Mouse (Mus musculus) stomach, embryonic 16.5 days (tissue): ENCODE results near the gene Ube2q1. TPM values are rescaled to one million over a fixed set of nuclear protein-coding genes. Genes with fewer than 3 reads are reported as not detected.

ENCODE experiments used
- ATAC-seq: fragments of 200-750 bp; cut with Nextera tagmentation; 2 replicates; pipeline ENCODE4 v1.8.0; 2017; ENCODE audit warnings: moderate number of reproducible peaks, moderate TSS enrichment; ENCODE audit not compliant: insufficient read depth, low FRiP score
- H3K27ac ChIP-seq: fragments of 300-500 bp; sonication (generic); 2 replicates; pipeline ENCODE4 v1.5.1; 2014; ENCODE audit warnings: low read length
- H3K27me3 ChIP-seq: fragments of 300-500 bp; sonication (generic); 2 replicates; pipeline ENCODE4 v1.6.1; 2014; ENCODE audit warnings: low read length, control low read depth, mixed read lengths; ENCODE audit not compliant: control insufficient read depth, insufficient read depth
- H3K36me3 ChIP-seq: fragments of 300-500 bp; sonication (generic); 2 replicates; pipeline ENCODE4 v1.6.1; 2014; ENCODE audit warnings: low read length; ENCODE audit not compliant: control insufficient read depth, insufficient read depth
- H3K4me1 ChIP-seq: fragments of 300-500 bp; sonication (generic); 2 replicates; pipeline ENCODE4 v1.6.1; 2014; ENCODE audit warnings: low read length, control low read depth, mixed read lengths; ENCODE audit not compliant: control insufficient read depth, insufficient read depth
- H3K4me2 ChIP-seq: fragments of 300-500 bp; sonication (generic); 2 replicates; pipeline ENCODE4 v1.6.1; 2014; ENCODE audit warnings: low read depth, low read length, mixed read lengths
- H3K4me3 ChIP-seq: fragments of 300-500 bp; sonication (generic); replicated peaks from 2 replicates; pipeline ENCODE4 v1.5.1; 2014; ENCODE audit warnings: mild to moderate bottlenecking, low read length
- H3K9ac ChIP-seq: fragments of 300-500 bp; sonication (generic); 2 replicates; pipeline ENCODE4 v1.6.1; 2014; ENCODE audit warnings: low read length
- H3K9me3 ChIP-seq: fragments of 300-500 bp; sonication (generic); replicated peaks from 2 replicates; pipeline ENCODE4 v1.6.1; 2016; ENCODE audit warnings: low read length, control low read depth; ENCODE audit not compliant: control insufficient read depth
- WGBS: fragments of 180-500 bp; shearing (Covaris S2); extraction: QIAGEN DNeasy Blood & Tissue Kit; methylation state at CpG from one replicate; pipeline ENCODE4 v1.1.7; 2014; 5-methylcytosine and 5-hydroxymethylcytosine counted together
- polyA plus RNA-seq: library from polyadenylated mRNA; unstranded; fragments of >200 nt; fragmentation: Nextera tagmentation; extraction: Ambion mirVana; gene quantifications from 2 replicates; pipeline ENCODE4 v1.2.1, GENCODE M21; 2015

Ube2q1 gene
- polyA plus RNA-seq = 7.0 and 7.4 TPM in 2 replicates

DNA sequence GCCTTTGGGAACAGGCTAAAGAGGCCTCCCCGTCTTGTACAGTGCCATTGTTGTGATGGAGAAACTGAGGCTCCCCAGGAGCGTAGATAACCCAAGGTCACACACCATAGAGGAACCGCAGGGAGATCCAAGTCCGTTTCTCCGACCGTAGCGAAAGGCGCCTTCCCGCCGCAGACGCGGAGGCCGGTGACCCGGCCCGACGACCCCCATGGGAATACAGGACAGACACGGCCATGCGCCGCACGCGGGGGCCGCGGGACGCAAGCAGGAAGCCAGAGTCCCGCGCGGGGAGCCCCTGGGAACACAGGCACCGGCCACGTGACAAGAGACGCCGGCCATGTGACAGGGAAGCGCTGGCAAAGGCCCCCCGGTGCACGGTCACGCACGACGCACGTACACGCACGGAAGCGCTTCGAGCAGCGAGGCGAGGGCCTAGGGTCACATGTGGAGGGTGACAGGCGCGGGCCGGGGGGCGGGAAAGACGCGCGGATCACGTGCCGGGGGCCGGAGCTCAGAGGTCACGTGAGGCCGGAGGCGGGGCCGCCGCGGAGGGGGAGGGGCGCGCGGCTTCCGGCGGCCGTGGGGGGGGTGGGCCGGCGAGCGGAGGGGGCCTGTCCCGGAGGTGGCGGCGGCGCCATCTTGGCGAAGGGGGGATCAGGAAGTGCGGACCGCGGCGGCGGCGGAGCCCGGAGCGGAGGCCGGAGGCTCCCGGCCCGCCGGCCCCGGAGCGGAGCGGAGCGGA, at the start of gene Ube2q1:
TSS of gene Ube2q1 (plus strand) at position 649 of the 742 bp plus-strand sequence.
- 1% methylated on average over 72 of the region's 90 CpGs for WGBS
- Histone ChIP-seq H3K4me1 (peaks cover 30% of the 10 kb centered on the region), H3K27ac (peak within 1 kb of the TSS; percentile 97), H3K9ac (peak within 1 kb of the TSS; percentile 100), H3K36me3 (peaks cover 5% of the 10 kb centered on the region; the same call in 1 of the 2 replicates), H3K4me3 (peak within 1 kb of the TSS; percentile 92), H3K4me2 (peak within 1 kb of the TSS; percentile 76), H3K9me3 (no peaks in the 10 kb centered on the region), H3K27me3 (no peaks in the 10 kb centered on the region)
- peak; percentile 94 for ATAC-seq

DNA sequence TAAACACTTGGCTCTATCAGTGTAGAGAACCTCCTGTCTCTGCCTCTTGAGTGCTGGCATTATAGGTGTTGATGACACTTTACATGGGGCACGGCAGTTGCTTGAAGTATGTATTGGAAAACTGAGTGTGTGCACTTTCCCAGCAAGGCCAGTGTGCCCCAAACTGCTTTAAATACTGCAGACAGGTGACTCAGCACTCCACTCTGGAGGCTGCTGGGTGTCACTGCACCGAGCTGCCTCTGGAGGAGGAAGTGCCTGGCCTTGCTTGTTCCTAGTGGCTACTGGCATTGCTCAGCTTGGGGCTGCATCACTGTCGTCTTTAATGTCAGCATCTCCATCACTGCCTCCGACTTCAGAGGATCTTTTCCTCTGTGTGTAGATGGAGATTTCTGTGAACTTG, 46.4 kb upstream of the Ube2q1 start:
- Histone ChIP-seq H3K36me3 (no peaks in the 10 kb centered on the region), H3K9ac (no peak overlapping the region), H3K4me3 (no peak overlapping the region), H3K27ac (no peak overlapping the region), H3K4me1 (peaks cover 12% of the 10 kb centered on the region), H3K4me2 (no peak overlapping the region), H3K27me3 (no peaks in the 10 kb centered on the region), H3K9me3 (no peaks in the 10 kb centered on the region)
- WGBS = 19% methylated on average over 4 of the region's 4 CpGs
- no peak for ATAC-seq

- H3K4me2 ChIP-seq = no peak overlapping the region
- H3K9me3 ChIP-seq = no peaks in the 10 kb centered on the region
- no peak overlapping the region for H3K9ac ChIP-seq
- peaks cover 12% of the 10 kb centered on the region for H3K4me1 ChIP-seq
- no peak for ATAC-seq
- H3K27ac ChIP-seq = no peak overlapping the region
- no peaks in the 10 kb centered on the region for H3K36me3 ChIP-seq
- 72% methylated on average over 2 of the region's 2 CpGs for WGBS
- H3K4me3 ChIP-seq = no peak overlapping the region
- no peaks in the 10 kb centered on the region for H3K27me3 ChIP-seq
Observed at GRCm38 (mm10) chr3:89728848-89729247, 44.6 kb upstream of the Ube2q1 start.

DNA sequence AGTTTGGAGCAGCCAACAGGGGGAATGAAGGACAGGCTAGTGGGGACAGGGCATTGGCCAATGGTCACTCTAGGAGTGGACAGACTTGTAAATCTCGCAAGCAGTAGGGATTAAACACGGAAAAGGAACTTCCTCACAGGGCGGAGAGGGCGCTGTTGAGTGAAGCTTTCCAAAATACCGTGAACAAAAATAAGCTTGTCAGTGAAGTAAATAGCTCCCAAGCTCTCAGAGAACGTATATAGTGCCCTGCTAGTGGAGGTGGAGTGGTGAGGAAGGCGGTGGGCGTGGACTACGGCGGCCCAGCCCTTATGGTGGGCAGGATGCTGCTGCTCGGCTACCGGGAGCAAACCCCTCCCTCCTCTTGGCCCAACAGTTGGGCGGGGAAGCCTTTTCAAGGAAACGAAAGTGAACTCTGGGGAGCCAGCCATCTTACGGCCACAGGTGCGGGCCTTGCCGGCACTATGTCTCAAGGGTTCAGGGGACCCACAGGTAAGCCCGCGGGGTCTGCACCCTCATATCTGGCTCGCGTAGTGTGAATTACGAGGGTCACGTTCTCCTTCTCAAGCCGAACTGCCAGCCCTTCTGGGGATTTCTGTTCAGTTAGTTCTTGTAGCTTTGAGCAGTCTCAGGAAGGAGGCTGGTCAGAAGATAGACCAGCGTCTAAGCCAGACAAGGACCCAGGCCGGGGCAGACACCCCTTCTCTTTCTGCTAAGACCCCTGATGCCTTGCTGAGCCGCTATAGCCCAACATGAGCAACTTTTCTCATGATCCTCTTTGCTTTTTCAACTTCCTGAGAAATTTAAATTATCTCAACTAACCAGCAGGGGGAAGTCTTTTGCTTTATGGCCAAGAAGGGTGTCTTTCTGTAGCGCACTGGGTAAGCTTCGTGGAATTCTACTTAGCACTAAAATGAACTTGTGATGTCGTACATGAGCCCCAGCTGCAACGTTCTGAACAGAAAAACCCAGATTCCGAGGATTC, 42.8 kb upstream of the Ube2q1 start:
- Histone ChIP-seq H3K9me3 (no peaks in the 10 kb centered on the region), H3K4me3 (peak overlapping the region; percentile 78), H3K36me3 (no peaks in the 10 kb centered on the region), H3K4me2 (peak overlapping the region; percentile 66), H3K27ac (peak overlapping the region; percentile 85), H3K9ac (peak overlapping the region; percentile 83), H3K4me1 (peaks cover 12% of the 10 kb centered on the region), H3K27me3 (no peaks in the 10 kb centered on the region)
- WGBS = 1% methylated on average over 32 of the region's 32 CpGs
- ATAC-seq = peak; percentile 95

DNA sequence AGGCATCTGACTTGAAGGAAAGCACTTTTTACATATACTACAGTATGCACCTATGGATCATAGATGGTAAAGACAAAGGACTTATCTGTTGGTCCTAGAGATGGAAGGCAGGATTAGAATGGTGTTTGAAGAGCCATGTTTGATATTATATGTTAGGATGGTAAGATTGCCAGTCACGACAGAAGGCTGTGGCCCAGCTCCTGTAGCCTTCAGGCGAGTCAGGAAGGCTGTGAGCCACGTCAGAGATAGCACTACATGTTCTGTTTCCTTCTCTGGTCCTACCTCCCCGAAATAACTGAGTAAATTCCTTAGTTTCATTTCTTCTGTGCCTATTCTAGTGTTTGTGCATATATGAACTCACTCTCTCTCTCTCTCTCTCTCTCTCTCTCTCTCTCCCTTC, 41.3 kb upstream of the Ube2q1 start:
- no peak for ATAC-seq
- Histone ChIP-seq H3K4me3 (no peak overlapping the region), H3K9ac (no peak overlapping the region), H3K36me3 (no peaks in the 10 kb centered on the region), H3K9me3 (no peaks in the 10 kb centered on the region), H3K4me2 (no peak overlapping the region), H3K4me1 (peaks cover 12% of the 10 kb centered on the region), H3K27ac (no peak overlapping the region), H3K27me3 (no peaks in the 10 kb centered on the region)
- WGBS = 82% methylated on average over 4 of the region's 4 CpGs

- WGBS = 90% methylated on average over 6 of the region's 6 CpGs
Observed at GRCm38 (mm10) chr3:89738509-89738908, 34.9 kb upstream of the Ube2q1 start.

DNA sequence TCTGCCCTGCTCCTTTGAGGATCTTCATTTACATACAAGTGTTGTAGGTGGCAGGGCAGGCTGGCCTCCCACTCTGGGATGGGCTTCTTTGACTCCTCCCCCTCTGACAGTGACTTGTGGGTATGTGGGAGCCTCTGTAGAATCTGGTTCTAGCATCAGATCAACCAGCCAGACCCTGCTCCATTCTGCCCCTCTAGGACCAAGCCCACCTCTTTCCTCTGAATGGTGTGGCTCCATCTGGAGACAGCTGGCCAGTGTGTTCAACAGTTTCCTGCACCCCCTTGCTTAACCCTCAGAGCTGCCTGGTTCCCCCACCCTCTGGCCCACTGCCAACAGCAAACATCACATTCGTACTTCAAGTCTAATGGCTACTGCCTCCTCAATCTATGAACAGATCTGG, 21.1 kb upstream of the Ube2q1 start:
- Histone ChIP-seq H3K27me3 (no peaks in the 10 kb centered on the region), H3K4me1 (no peaks in the 10 kb centered on the region), H3K9ac (no peak overlapping the region), H3K36me3 (peaks cover 14% of the 10 kb centered on the region; the same call in 1 of the 2 replicates), H3K4me3 (no peak overlapping the region), H3K9me3 (no peaks in the 10 kb centered on the region), H3K4me2 (no peak overlapping the region), H3K27ac (no peak overlapping the region)
- ATAC-seq = no peak
- 6% methylated on average over 1 of the region's 1 CpGs for WGBS

More at GRCm38 (mm10) chr3:89738509-89738908, 34.9 kb upstream of the Ube2q1 start:
- peaks cover 13% of the 10 kb centered on the region; the same call in 1 of the 2 replicates for H3K36me3 ChIP-seq
- H3K27me3 ChIP-seq = no peaks in the 10 kb centered on the region
- no peak overlapping the region for H3K4me2 ChIP-seq
- H3K9ac ChIP-seq = no peak overlapping the region
- H3K27ac ChIP-seq = no peak overlapping the region
- no peak for ATAC-seq
- no peak overlapping the region for H3K4me3 ChIP-seq
- H3K9me3 ChIP-seq = no peaks in the 10 kb centered on the region
- no peaks in the 10 kb centered on the region for H3K4me1 ChIP-seq

GRCm38 (mm10) chr3:89755283-89755682, 18.1 kb upstream of the Ube2q1 start:
- Histone ChIP-seq H3K4me3 (no peak overlapping the region), H3K9me3 (no peaks in the 10 kb centered on the region)
- WGBS = 63% methylated on average over 6 of the region's 6 CpGs

GRCm38 (mm10) chr3:89757851-89758250, 15.6 kb upstream of the Ube2q1 start:
- 68% methylated on average over 2 of the region's 2 CpGs for WGBS
- Histone ChIP-seq H3K27me3 (no peaks in the 10 kb centered on the region), H3K27ac (no peak overlapping the region), H3K4me2 (no peak overlapping the region), H3K9me3 (no peaks in the 10 kb centered on the region), H3K9ac (no peak overlapping the region), H3K36me3 (no peaks in the 10 kb centered on the region), H3K4me3 (no peak overlapping the region), H3K4me1 (no peaks in the 10 kb centered on the region)
- no peak for ATAC-seq

More at GRCm38 (mm10) chr3:89755283-89755682, 18.1 kb upstream of the Ube2q1 start:
- no peak overlapping the region for H3K4me2 ChIP-seq
- H3K9ac ChIP-seq = no peak overlapping the region
- no peak for ATAC-seq
- no peaks in the 10 kb centered on the region for H3K27me3 ChIP-seq
- H3K4me1 ChIP-seq = no peaks in the 10 kb centered on the region
- peaks cover 7% of the 10 kb centered on the region; the same call in 1 of the 2 replicates for H3K36me3 ChIP-seq
- H3K27ac ChIP-seq = no peak overlapping the region
